Mouse (Mus musculus): ENCODE data around the gene Atp5g3. TPM values are rescaled to one million over a fixed set of nuclear protein-coding genes. Genes with fewer than 3 reads are reported as not detected.

Atp5g3 gene
- total and polyA plus RNA-seq, 2 experiments from 2014 or later, result 381 to 1,586 TPM

- WGBS, result 80% methylated on average over 2 of the region's 2 CpGs
- no peaks in the 10 kb centered on the region for H3K9me3 ChIP-seq (ENCODE audit: low read length)
- H3K27ac ChIP-seq, result no peak overlapping the region
- DNase-seq (ENCODE audit: low spot score) (no peak), ATAC-seq (no peak)
- no peak for TF ChIP-seq CTCF (IDR thresholded peaks at IDR 0.05; ENCODE audit: low read depth)
- 0 out of 2 replicates have a peak, but pooled peaks cover 3% of the 10 kb centered on the region for H3K4me1 ChIP-seq (ENCODE audit: insufficient read depth, low read length)
- H3K36me3 ChIP-seq (ENCODE audit: insufficient read depth, low read length), result no peaks in the 10 kb centered on the region
- no peaks in the 10 kb centered on the region for H3K27me3 ChIP-seq (ENCODE audit: insufficient read depth, low read length)
- H3K4me2 ChIP-seq (ENCODE audit: low read depth, low read length), result no peak overlapping the region
- H3K4me3 ChIP-seq (ENCODE audit: low read length), result no peak overlapping the region
- no peak overlapping the region for H3K9ac ChIP-seq (replicated peaks; ENCODE audit: low read length)
Observed at GRCm38 (mm10) chr2:73885997-73886396, 25.1 kb downstream of the Atp5g3 start.

- H3K27me3 ChIP-seq (ENCODE audit: insufficient read depth, low read length), result no peaks in the 10 kb centered on the region
- no peak for ATAC-seq
- H3K36me3 ChIP-seq (ENCODE audit: insufficient read depth, low read length), result no peaks in the 10 kb centered on the region; the same call in 1 of the 2 replicates
- WGBS, result 79% methylated on average over 2 of the region's 2 CpGs
- DNase-seq (ENCODE audit: low spot score), result no peak
- H3K4me3 ChIP-seq (ENCODE audit: low read length), result no peak overlapping the region
- no peak overlapping the region for H3K27ac ChIP-seq
- H3K4me1 ChIP-seq (ENCODE audit: insufficient read depth, low read length), result no peaks in the 10 kb centered on the region
- H3K4me2 ChIP-seq (ENCODE audit: low read depth, low read length), result no peak overlapping the region
- no peaks in the 10 kb centered on the region for H3K9me3 ChIP-seq (ENCODE audit: low read length)
- no peak overlapping the region for H3K9ac ChIP-seq (replicated peaks; ENCODE audit: low read length)
- TF ChIP-seq CTCF (IDR thresholded peaks at IDR 0.05; ENCODE audit: low read depth), result no peak
Observed at GRCm38 (mm10) chr2:73877891-73878290, 33.2 kb downstream of the Atp5g3 start.

GRCm38 (mm10) chr2:73867764-73868487 lies 43.2 kb downstream of the Atp5g3 start:
- no peaks in the 10 kb centered on the region for H3K4me1 ChIP-seq (ENCODE audit: insufficient read depth, low read length)
- H3K4me2 ChIP-seq (ENCODE audit: low read depth, low read length), result no peak overlapping the region
- no peaks in the 10 kb centered on the region for H3K36me3 ChIP-seq (ENCODE audit: insufficient read depth, low read length)
- no peak overlapping the region for H3K4me3 ChIP-seq (ENCODE audit: low read length)
- H3K9ac ChIP-seq (replicated peaks; ENCODE audit: low read length), result no peak overlapping the region
- no peak overlapping the region for H3K27ac ChIP-seq
- ATAC-seq (no peak), DNase-seq (ENCODE audit: low spot score) (no peak)
- peak; percentile 47 for TF ChIP-seq CTCF (IDR thresholded peaks at IDR 0.05; ENCODE audit: low read depth)
- 71% methylated on average over 16 of the region's 16 CpGs for WGBS
- H3K27me3 ChIP-seq (ENCODE audit: insufficient read depth, low read length), result no peaks in the 10 kb centered on the region
- H3K9me3 ChIP-seq (ENCODE audit: low read length), result no peaks in the 10 kb centered on the region

- Histone ChIP-seq H3K27ac (no peak overlapping the region), H3K9me3 (ENCODE audit: low read length) (no peaks in the 10 kb centered on the region), H3K4me1 (ENCODE audit: insufficient read depth, low read length) (no peaks in the 10 kb centered on the region), H3K27me3 (ENCODE audit: insufficient read depth, low read length) (no peaks in the 10 kb centered on the region), H3K4me2 (ENCODE audit: low read depth, low read length) (no peak overlapping the region), H3K9ac (replicated peaks; ENCODE audit: low read length) (no peak overlapping the region), H3K4me3 (ENCODE audit: low read length) (no peak overlapping the region), H3K36me3 (ENCODE audit: insufficient read depth, low read length) (no peaks in the 10 kb centered on the region)
- 89% methylated on average over 4 of the region's 4 CpGs for WGBS
- no peak for TF ChIP-seq CTCF (IDR thresholded peaks at IDR 0.05; ENCODE audit: low read depth)
- DNase-seq (ENCODE audit: low spot score), result no peak
- ATAC-seq, result no peak
Observed at GRCm38 (mm10) chr2:73860046-73860624, 51.0 kb downstream of the Atp5g3 start.

Other genes with a start within 250 kb of the Atp5g3 start
- 95.3 and 111 TPM in 2 replicates for gene Chn1, start 136.0 kb downstream of the Atp5g3 start, total RNA-seq (2014; rRNA removed)
- 63.8 and 68.8 TPM in 2 replicates for gene Chn1, start 136.0 kb downstream of the Atp5g3 start, polyA plus RNA-seq (2015; fragmentation: Nextera tagmentation; extraction: Ambion mirVana)
- 67.2 and 78.9 TPM in 2 replicates for gene Atf2, start 18.7 kb downstream of the Atp5g3 start, total RNA-seq (2014; rRNA removed)
- gene Atf2, start 18.7 kb downstream of the Atp5g3 start, polyA plus RNA-seq (2015; fragmentation: Nextera tagmentation; extraction: Ambion mirVana), result 82.2 and 87.7 TPM in 2 replicates